Mouse (Mus musculus) kidney, embryonic 14.5 days (tissue): ENCODE results near the gene Dhx58. TPM values are rescaled to one million over a fixed set of nuclear protein-coding genes. Genes with fewer than 3 reads are reported as not detected.

ENCODE experiments used
- ATAC-seq: fragments of 200-750 bp; cut with Nextera tagmentation; 2 replicates; pipeline ENCODE4 v1.8.0; 2017; ENCODE audit warnings: moderate number of reproducible peaks, mild to moderate bottlenecking, moderate TSS enrichment, moderate library complexity; ENCODE audit not compliant: low FRiP score, low TSS enrichment
- H3K27ac ChIP-seq: fragments of 300-500 bp; sonication (generic); 2 replicates; pipeline ENCODE4 v1.5.1; 2014; ENCODE audit warnings: low read depth, mild to moderate bottlenecking, low read length, moderate library complexity, mixed read lengths
- H3K27me3 ChIP-seq: fragments of 300-500 bp; sonication (generic); 2 replicates; pipeline ENCODE4 v1.6.1; 2014; ENCODE audit warnings: mild to moderate bottlenecking, low read length; ENCODE audit not compliant: control insufficient read depth, insufficient read depth
- H3K36me3 ChIP-seq: fragments of 300-500 bp; sonication (generic); 2 replicates; pipeline ENCODE4 v1.6.1; 2014; ENCODE audit warnings: low read length, mixed read lengths; ENCODE audit not compliant: control insufficient read depth, insufficient read depth
- H3K4me1 ChIP-seq: fragments of 300-500 bp; sonication (generic); 2 replicates; pipeline ENCODE4 v1.6.1; 2014; ENCODE audit warnings: low read length, mixed read lengths; ENCODE audit not compliant: control insufficient read depth, insufficient read depth
- H3K4me2 ChIP-seq: fragments of 300-500 bp; sonication (generic); replicated peaks from 2 replicates; pipeline ENCODE4 v1.6.1; 2014; ENCODE audit warnings: low read depth, mild to moderate bottlenecking, low read length
- H3K4me3 ChIP-seq: fragments of 300-500 bp; sonication (generic); 2 replicates; pipeline ENCODE4 v1.5.1; 2014; ENCODE audit warnings: mild to moderate bottlenecking, low read length
- H3K9ac ChIP-seq: fragments of 300-500 bp; sonication (generic); 2 replicates; pipeline ENCODE4 v1.6.1; 2014; ENCODE audit warnings: low read depth, mild to moderate bottlenecking, low read length, moderate library complexity
- H3K9me3 ChIP-seq: fragments of 300-500 bp; sonication (generic); 2 replicates; pipeline ENCODE4 v1.6.1; 2016; ENCODE audit warnings: low read length; ENCODE audit not compliant: control insufficient read depth
- WGBS: fragments of 180-500 bp; shearing (Covaris S2); extraction: QIAGEN DNeasy Blood & Tissue Kit; methylation state at CpG from one replicate; pipeline ENCODE4 v1.1.7; 2014; 5-methylcytosine and 5-hydroxymethylcytosine counted together
- polyA plus RNA-seq: library from polyadenylated mRNA; unstranded; fragments of >200 nt; fragmentation: Nextera tagmentation; extraction: Ambion mirVana; gene quantifications from 2 replicates; pipeline ENCODE4 v1.2.1, GENCODE M21; 2014

Dhx58 gene
- polyA plus RNA-seq, 1 experiment from 2014 or later: 3.2 TPM

GRCm38 (mm10) chr11:100728601-100729000 is 24.5 kb upstream of the Dhx58 start:
- H3K4me2 ChIP-seq: no peak overlapping the region
- 88% methylated on average over 6 of the region's 6 CpGs for WGBS
- ATAC-seq: no peak
- H3K36me3 ChIP-seq: peaks cover 12% of the 10 kb centered on the region; the same call in 1 of the 2 replicates
- H3K4me3 ChIP-seq: no peak overlapping the region
- no peaks in the 10 kb centered on the region for H3K27me3 ChIP-seq
- no peak overlapping the region for H3K9ac ChIP-seq
- H3K27ac ChIP-seq: no peak overlapping the region
- no peaks in the 10 kb centered on the region for H3K9me3 ChIP-seq
- peaks cover 8% of the 10 kb centered on the region; the same call in 1 of the 2 replicates for H3K4me1 ChIP-seq

- Histone ChIP-seq H3K27ac (no peak overlapping the region), H3K4me2 (no peak overlapping the region), H3K9ac (no peak overlapping the region), H3K4me3 (no peak overlapping the region), H3K4me1 (peaks cover 17% of the 10 kb centered on the region), H3K36me3 (peaks cover 12% of the 10 kb centered on the region; the same call in 1 of the 2 replicates), H3K27me3 (no peaks in the 10 kb centered on the region), H3K9me3 (no peaks in the 10 kb centered on the region)
- ATAC-seq: no peak
- 92% methylated on average over 3 of the region's 3 CpGs for WGBS
These were observed 23.1 kb upstream of the Dhx58 start for GRCm38 (mm10) chr11:100727201-100727600.

- Histone ChIP-seq H3K4me1 (peaks cover 17% of the 10 kb centered on the region), H3K36me3 (peaks cover 12% of the 10 kb centered on the region; the same call in 1 of the 2 replicates), H3K27me3 (no peaks in the 10 kb centered on the region), H3K9me3 (no peaks in the 10 kb centered on the region), H3K4me3 (no peak overlapping the region), H3K4me2 (no peak overlapping the region), H3K27ac (no peak overlapping the region; the same call in 1 of the 2 replicates), H3K9ac (no peak overlapping the region)
- no peak for ATAC-seq
- WGBS: 34% methylated on average over 5 of the region's 5 CpGs
These were observed 20.9 kb upstream of the Dhx58 start for GRCm38 (mm10) chr11:100724919-100725512.

- no peaks in the 10 kb centered on the region for H3K9me3 ChIP-seq
- no peak overlapping the region for H3K4me3 ChIP-seq
- peaks cover 20% of the 10 kb centered on the region for H3K36me3 ChIP-seq
- H3K9ac ChIP-seq: no peak overlapping the region
- H3K4me1 ChIP-seq: peaks cover 17% of the 10 kb centered on the region
- WGBS: 38% methylated on average over 2 of the region's 2 CpGs
- H3K27me3 ChIP-seq: no peaks in the 10 kb centered on the region
- no peak for ATAC-seq
- no peak overlapping the region for H3K27ac ChIP-seq
- no peak overlapping the region for H3K4me2 ChIP-seq
These were observed 18.5 kb upstream of the Dhx58 start for GRCm38 (mm10) chr11:100722493-100723028.

- whole genome bisulfite sequencing: 75% methylated on average over 8 of the region's 8 CpGs
- Histone ChIP-seq H3K9ac (no peak overlapping the region), H3K27ac (peak overlapping the region; percentile 63)
These were observed 17.9 kb upstream of the Dhx58 start for GRCm38 (mm10) chr11:100721776-100722492.

GRCm38 (mm10) chr11:100721254-100721653 is 17.2 kb upstream of the Dhx58 start:
- H3K36me3 ChIP-seq: peaks cover 34% of the 10 kb centered on the region
- 74% methylated on average over 4 of the region's 4 CpGs for WGBS
- H3K27me3 ChIP-seq: no peaks in the 10 kb centered on the region
- H3K4me3 ChIP-seq: no peak overlapping the region
- no peak for ATAC-seq
- H3K9me3 ChIP-seq: no peaks in the 10 kb centered on the region
- H3K4me1 ChIP-seq: peaks cover 17% of the 10 kb centered on the region
- H3K27ac ChIP-seq: peak overlapping the region; percentile 18; the same call in 1 of the 2 replicates
- no peak overlapping the region for H3K9ac ChIP-seq
- H3K4me2 ChIP-seq: no peak overlapping the region

More at GRCm38 (mm10) chr11:100721776-100722492, 17.9 kb upstream of the Dhx58 start:
- H3K4me2 ChIP-seq: no peak overlapping the region
- ATAC-seq: no peak
- peaks cover 27% of the 10 kb centered on the region for H3K36me3 ChIP-seq
- no peak overlapping the region for H3K4me3 ChIP-seq
- peaks cover 17% of the 10 kb centered on the region for H3K4me1 ChIP-seq
- no peaks in the 10 kb centered on the region for H3K9me3 ChIP-seq
- no peaks in the 10 kb centered on the region for H3K27me3 ChIP-seq

GRCm38 (mm10) chr11:100720345-100720744 is 16.3 kb upstream of the Dhx58 start:
- no peaks in the 10 kb centered on the region for H3K27me3 ChIP-seq
- no peak overlapping the region for H3K4me3 ChIP-seq
- peaks cover 43% of the 10 kb centered on the region for H3K36me3 ChIP-seq
- peaks cover 17% of the 10 kb centered on the region for H3K4me1 ChIP-seq
- H3K9me3 ChIP-seq: no peaks in the 10 kb centered on the region
- no peak overlapping the region for H3K4me2 ChIP-seq
- no peak overlapping the region for H3K9ac ChIP-seq
- no peak for ATAC-seq
- WGBS: 75% methylated on average over 5 of the region's 5 CpGs
- H3K27ac ChIP-seq: no peak overlapping the region

GRCm38 (mm10) chr11:100719893-100720292 is 15.8 kb upstream of the Dhx58 start:
- no peak for ATAC-seq
- Histone ChIP-seq H3K36me3 (peaks cover 47% of the 10 kb centered on the region), H3K9ac (no peak overlapping the region), H3K4me2 (no peak overlapping the region), H3K27ac (no peak overlapping the region), H3K27me3 (no peaks in the 10 kb centered on the region), H3K9me3 (no peaks in the 10 kb centered on the region), H3K4me1 (peaks cover 12% of the 10 kb centered on the region), H3K4me3 (no peak overlapping the region)
- 82% methylated on average over 11 of the region's 11 CpGs for WGBS

GRCm38 (mm10) chr11:100719312-100719711 is 15.2 kb upstream of the Dhx58 start:
- WGBS: 90% methylated on average over 3 of the region's 3 CpGs
- Histone ChIP-seq H3K4me1 (peaks cover 11% of the 10 kb centered on the region), H3K36me3 (peaks cover 50% of the 10 kb centered on the region), H3K27me3 (no peaks in the 10 kb centered on the region), H3K9ac (no peak overlapping the region), H3K27ac (no peak overlapping the region), H3K9me3 (no peaks in the 10 kb centered on the region), H3K4me2 (no peak overlapping the region), H3K4me3 (no peak overlapping the region)
- no peak for ATAC-seq
